Mouse (Mus musculus) intestine, embryonic 16.5 days (tissue): Measurements from ENCODE around the gene Gm14410. TPM values are rescaled to one million over a fixed set of nuclear protein-coding genes. Genes with fewer than 3 reads are reported as not detected.
"Not testable (repeated sequence)": the region's sequence is repeated elsewhere in the genome, so short reads cannot be mapped to it uniquely, and the experiment has no call there.

Source experiments
- ATAC-seq: fragments of 200-750 bp; cut with Nextera tagmentation; 2 replicates; pipeline ENCODE4 v1.8.0; 2017; ENCODE audit warnings: moderate TSS enrichment, moderate library complexity
- H3K27ac ChIP-seq: fragments of 300-500 bp; sonication (generic); 2 replicates; pipeline ENCODE4 v1.5.1; 2014; ENCODE audit warnings: mild to moderate bottlenecking, low read length
- H3K27me3 ChIP-seq: fragments of 300-500 bp; sonication (generic); replicated peaks from 2 replicates; pipeline ENCODE4 v1.6.1; 2014; ENCODE audit warnings: low read length, control low read depth, mixed read lengths; ENCODE audit not compliant: control insufficient read depth, insufficient read depth
- H3K36me3 ChIP-seq: fragments of 300-500 bp; sonication (generic); 2 replicates; pipeline ENCODE4 v1.6.1; 2014; ENCODE audit warnings: low read length, control low read depth; ENCODE audit not compliant: control insufficient read depth, insufficient read depth
- H3K4me1 ChIP-seq: fragments of 300-500 bp; sonication (generic); 2 replicates; pipeline ENCODE4 v1.6.1; 2014; ENCODE audit warnings: low read length, control low read depth, mixed read lengths; ENCODE audit not compliant: control insufficient read depth, insufficient read depth
- H3K4me2 ChIP-seq: fragments of 300-500 bp; sonication (generic); 2 replicates; pipeline ENCODE4 v1.6.1; 2014; ENCODE audit warnings: low read depth, low read length, control low read depth
- H3K4me3 ChIP-seq: fragments of 300-500 bp; sonication (generic); 2 replicates; pipeline ENCODE4 v1.5.1; 2014; ENCODE audit warnings: mild to moderate bottlenecking, low read length
- H3K9ac ChIP-seq: fragments of 300-500 bp; sonication (generic); 2 replicates; pipeline ENCODE4 v1.6.1; 2014; ENCODE audit warnings: low read depth, low read length
- H3K9me3 ChIP-seq: fragments of 300-500 bp; sonication (generic); 2 replicates; pipeline ENCODE4 v1.6.1; 2016; ENCODE audit warnings: low read length, control low read depth; ENCODE audit not compliant: control insufficient read depth
- WGBS: fragments of 180-500 bp; shearing (Covaris S2); extraction: QIAGEN DNeasy Blood & Tissue Kit; methylation state at CpG from one replicate; pipeline ENCODE4 v1.1.7; 2014; 5-methylcytosine and 5-hydroxymethylcytosine counted together
- polyA plus RNA-seq: library from polyadenylated mRNA; unstranded; fragments of >200 nt; fragmentation: Nextera tagmentation; extraction: Ambion mirVana; gene quantifications from 2 replicates; pipeline ENCODE4 v1.2.1, GENCODE M21; 2015

Gm14410 gene
- polyA plus RNA-seq, result 12.4 and 18.6 TPM in 2 replicates

- not testable (repeated sequence) for H3K4me2 ChIP-seq, H3K4me1 ChIP-seq, H3K27ac ChIP-seq, H3K27me3 ChIP-seq, H3K9me3 ChIP-seq, ATAC-seq, H3K36me3 ChIP-seq
- under 1% methylated on average over 4 of the region's 6 CpGs for WGBS
- H3K9ac ChIP-seq, result 0 out of 2 replicates have a peak within 1 kb of the TSS, but pooled peaks have one; percentile 48
- H3K4me3 ChIP-seq, result peak within 1 kb of the TSS; percentile 41
These were observed at the start of gene Gm14410 for GRCm38 (mm10) chr2:177206341-177206740. Gene Gm14410, minus strand, starts transcription at chr2:177206421.

GRCm38 (mm10) chr2:177247449-177247848, 41.2 kb upstream of the Gm14410 start:
- not testable (repeated sequence) for H3K4me2 ChIP-seq, H3K4me3 ChIP-seq, H3K9me3 ChIP-seq, ATAC-seq, H3K4me1 ChIP-seq, H3K9ac ChIP-seq, H3K36me3 ChIP-seq, H3K27me3 ChIP-seq, H3K27ac ChIP-seq
- WGBS, result 83% methylated on average over 2 of the region's 2 CpGs

DNA sequence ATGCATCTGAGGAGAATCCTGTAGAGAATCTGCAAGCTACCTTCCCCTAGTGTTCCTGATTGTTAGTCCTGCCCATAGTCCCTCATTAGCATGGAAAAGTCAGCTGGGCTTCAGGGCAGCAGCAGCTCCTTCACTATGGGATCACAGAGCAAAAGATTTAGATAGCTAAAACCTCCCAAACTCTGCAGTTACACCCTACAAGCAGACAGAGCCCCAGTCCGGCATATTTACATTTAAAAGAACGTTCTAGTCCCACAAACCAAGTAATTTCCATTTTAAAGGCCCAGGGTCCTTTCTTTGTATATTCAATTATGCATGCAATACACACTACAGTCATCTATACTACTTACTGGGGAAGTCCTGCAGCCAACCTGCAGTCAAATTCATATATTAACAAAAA, 24.2 kb upstream of the Gm14410 start:
- not testable (repeated sequence) for H3K4me3 ChIP-seq, H3K9ac ChIP-seq, H3K9me3 ChIP-seq, H3K27me3 ChIP-seq, H3K27ac ChIP-seq, H3K4me1 ChIP-seq, ATAC-seq, H3K4me2 ChIP-seq, H3K36me3 ChIP-seq
- 68% methylated on average over 2 of the region's 2 CpGs for WGBS

- not testable (repeated sequence) for H3K4me2 ChIP-seq, ATAC-seq, H3K27me3 ChIP-seq, H3K4me3 ChIP-seq, H3K36me3 ChIP-seq, H3K4me1 ChIP-seq, H3K27ac ChIP-seq, H3K9ac ChIP-seq, H3K9me3 ChIP-seq
- WGBS, result 87% methylated on average over 4 of the region's 5 CpGs
These were observed 33.5 kb downstream of the Gm14410 start for GRCm38 (mm10) chr2:177172749-177173148.

Other genes starting within 250 kb of the Gm14410 start
- gene Gm14419, start 205.5 kb downstream of the Gm14410 start, polyA plus RNA-seq, result 5.3 and 6.8 TPM in 2 replicates
- gene Gm14401, start 132.1 kb downstream of the Gm14410 start, polyA plus RNA-seq, result 0.38 TPM in 1 of 2 replicates, not detected in the other
- not detected in 2 replicates for gene Gm14409, start 60.6 kb upstream of the Gm14410 start, polyA plus RNA-seq
- gene Gm14412, start 117.9 kb upstream of the Gm14410 start, polyA plus RNA-seq, result 0.09 and 0.15 TPM in 2 replicates
- 3.6 and 4.7 TPM in 2 replicates for gene Gm14418, start 191.9 kb upstream of the Gm14410 start, polyA plus RNA-seq